Mouse (Mus musculus) spleen, adult 18-20 months (tissue): ENCODE measurements around the gene Smndc1.
"Not testable (repeated sequence)": the region's sequence is repeated elsewhere in the genome, so short reads cannot be mapped to it uniquely, and the experiment has no call there.

Experiments
- DNase-seq, 2 experiments: peaks; one replicate each; pipeline ENCODE4 v3.0.0; 2022; ENCODE audit warnings: mixed read lengths in 2 of 2

Gene Smndc1

DNA sequence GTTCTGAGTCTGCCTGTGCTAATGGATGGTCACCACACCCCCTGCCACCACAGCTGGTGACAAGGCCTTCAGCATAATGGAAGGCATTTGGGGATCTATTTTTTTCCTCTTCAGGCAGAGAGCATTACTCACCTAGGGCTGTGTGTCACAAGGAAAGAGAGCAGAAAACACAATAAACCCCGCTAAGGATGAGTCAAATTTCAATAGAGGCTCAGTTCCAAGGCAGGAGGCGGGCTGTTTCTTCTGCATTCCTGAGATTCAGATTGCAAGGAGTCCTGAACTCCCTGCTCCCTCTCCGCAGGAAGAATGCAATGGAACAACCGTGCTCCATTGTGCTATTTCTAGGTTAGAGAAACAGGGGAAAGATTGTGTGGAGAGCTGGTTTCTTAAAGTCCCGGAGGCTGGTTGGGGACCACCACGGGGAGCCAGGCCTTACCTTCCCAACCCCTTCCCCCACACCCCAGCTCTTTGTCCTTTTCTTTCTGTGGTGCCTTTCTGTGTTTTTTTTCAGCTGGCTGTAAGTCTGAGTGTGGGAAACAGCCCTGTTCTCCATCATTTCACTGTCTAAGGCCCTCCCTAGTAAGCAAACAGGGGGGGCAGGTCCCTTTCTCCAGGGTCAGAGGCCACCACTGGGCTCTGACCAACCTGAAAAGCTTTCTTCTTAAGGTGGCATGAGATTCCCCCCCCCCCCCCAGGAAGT is 21.9 kb upstream of the Smndc1 start:
- DNase-seq, result no peak

DNA sequence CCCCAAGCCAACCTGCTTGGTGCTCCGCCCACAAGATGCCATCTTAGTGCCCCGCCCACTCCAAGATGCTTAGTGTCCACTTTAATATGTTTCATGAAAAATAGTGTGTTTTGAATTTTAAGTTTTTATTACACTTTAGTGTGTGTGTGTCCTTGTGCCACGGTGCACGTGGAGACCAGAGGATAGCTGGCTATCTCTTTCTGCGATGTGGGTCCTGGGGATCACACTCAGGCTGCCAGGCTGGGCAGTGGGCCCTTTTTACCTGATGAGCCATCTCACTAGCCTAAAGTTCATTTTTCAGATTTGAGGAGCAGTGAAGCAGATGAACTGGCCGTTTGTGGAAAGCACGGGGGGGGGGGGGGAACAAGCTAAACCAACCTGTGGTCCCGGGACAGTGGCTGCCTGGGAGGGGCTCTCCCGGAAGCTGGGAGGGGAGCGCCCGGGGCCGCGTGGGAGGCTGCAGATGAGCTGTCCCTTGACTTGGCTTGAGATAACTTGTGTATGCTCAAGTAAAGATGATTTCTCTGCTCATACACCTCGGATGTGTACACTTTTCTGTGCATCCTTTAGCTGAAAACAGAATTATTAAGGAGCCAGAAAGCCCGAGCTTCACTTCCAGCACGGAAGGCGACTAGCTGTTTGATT is 19.4 kb upstream of the Smndc1 start:
- no peak for DNase-seq

DNA sequence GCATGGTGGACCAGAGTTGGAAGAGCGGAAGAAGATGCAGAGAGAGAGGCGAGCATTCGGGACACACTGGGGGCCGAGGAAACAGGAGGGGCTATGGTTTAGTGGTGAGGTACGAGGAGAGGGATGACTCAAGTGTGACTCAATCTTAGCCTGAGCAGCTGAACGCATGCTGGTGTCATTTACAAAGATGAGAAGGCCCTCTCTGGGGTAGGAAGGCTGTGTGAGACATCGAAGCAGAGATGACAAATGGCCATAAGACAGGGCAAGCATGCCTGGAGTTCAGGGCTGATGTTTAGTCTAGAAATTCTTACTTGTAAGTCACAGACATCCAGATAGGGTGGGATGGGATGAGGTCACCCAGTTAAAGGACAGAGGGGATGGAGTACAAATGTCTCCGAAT is 18.0 kb upstream of the Smndc1 start:
- no peak for DNase-seq

DNA sequence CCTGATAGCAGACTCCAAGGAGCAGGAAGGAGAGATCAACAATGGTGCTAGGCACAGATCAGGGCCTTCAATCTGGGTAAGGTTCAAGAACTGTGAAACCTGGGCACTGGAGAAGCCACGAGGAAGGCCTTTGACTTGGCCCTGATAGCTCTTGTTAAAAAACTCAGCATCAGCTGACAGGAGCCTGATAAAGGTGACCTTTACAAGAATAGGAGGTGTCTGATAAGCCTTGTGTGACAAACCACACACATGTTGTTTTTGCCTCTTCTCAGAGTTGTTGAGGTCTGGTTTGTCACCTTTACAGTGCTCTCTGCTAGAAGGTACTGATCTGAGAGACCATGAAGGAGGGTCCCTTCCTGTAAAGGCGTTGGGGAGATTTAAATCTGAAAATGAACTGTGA is 17.0 kb upstream of the Smndc1 start:
- DNase-seq, result no peak

DNA sequence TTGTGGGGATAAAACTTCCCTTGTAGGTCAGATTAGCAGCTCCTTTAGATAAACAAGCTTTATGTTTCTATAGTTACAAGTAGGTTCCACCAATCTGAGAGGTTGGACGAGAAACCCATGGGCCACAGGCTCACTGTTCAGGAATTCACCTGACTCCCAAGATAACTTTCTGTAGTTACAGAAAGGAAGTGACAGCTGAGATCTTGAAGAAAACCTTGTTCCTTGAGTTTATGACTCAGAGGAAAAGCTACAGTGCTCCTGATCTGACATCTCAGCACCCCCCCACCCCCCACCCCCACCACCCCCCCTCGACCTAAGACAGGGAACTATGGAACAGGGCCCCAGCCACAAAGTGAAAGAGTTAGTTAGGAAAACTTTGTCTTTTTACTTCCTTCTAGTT is 15.4 kb upstream of the Smndc1 start:
- DNase-seq, result no peak

GRCm38 (mm10) chr19:53404837-53405356 is 14.5 kb upstream of the Smndc1 start:
- DNase-seq, result no peak

GRCm38 (mm10) chr19:53404219-53404836 is 13.9 kb upstream of the Smndc1 start:
- DNase-seq, result no peak

GRCm38 (mm10) chr19:53402741-53403432 is 12.5 kb upstream of the Smndc1 start:
- no peak for DNase-seq

DNA sequence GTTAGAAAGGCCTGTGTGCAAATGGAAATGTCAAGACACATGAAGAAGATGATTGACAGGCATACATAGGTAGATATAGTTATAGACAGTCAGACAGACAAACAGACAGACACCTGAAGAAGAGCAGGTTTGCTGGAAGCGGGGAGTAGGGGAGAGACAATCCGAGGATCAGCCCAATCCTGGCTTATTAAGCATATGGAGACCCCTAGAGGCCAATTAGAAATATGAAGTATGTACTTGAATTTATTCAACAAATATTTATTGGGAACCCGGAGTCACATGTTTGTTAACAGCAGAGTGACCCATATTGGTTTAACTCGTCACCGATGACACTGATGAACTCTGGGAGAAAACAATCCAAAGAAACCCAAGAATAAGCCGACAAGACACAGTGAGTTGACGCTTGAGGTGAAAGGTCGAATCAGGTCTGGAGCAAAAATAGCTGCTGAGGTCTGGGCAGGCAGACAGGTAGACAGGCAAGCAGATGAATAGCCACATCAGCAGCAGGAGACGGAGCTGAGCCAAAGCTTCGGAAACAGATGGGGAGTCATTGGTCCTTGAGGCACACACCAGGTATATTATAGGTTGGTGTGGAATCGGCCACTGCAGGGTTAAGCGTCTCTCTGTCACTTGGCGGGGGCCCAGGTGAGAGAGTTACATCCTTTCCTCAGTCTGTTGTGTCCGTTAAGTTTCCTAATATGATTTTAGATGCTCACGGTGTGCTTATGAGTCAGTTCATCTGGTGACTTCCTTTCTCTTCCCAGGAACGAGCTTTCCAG is 10.1 kb upstream of the Smndc1 start:
- no peak for DNase-seq

DNA sequence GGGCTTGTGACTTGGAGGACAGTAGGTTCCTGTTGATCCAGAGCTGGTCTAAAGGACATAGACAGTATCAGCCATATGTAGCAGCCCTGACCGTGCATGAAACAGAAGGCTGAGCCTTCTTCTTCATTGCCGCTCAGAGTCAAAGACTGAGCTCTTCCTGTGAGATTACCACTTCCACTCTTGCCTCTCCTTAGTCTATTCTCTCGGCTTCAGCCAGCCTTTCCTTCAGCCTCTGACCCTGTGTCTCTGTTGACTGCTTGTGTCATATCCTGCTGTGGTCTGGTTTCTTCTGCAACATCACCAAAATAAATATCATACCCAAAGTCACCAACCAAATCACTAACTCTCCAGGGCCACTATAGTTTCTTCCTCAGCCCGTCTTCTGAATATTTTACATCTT is 8.8 kb upstream of the Smndc1 start:
- DNase-seq, result no peak

- no peak for DNase-seq
These were observed 7.3 kb upstream of the Smndc1 start for GRCm38 (mm10) chr19:53397451-53398233.

- not testable (repeated sequence) for DNase-seq
These were observed 5.4 kb upstream of the Smndc1 start for GRCm38 (mm10) chr19:53395805-53396204.

DNA sequence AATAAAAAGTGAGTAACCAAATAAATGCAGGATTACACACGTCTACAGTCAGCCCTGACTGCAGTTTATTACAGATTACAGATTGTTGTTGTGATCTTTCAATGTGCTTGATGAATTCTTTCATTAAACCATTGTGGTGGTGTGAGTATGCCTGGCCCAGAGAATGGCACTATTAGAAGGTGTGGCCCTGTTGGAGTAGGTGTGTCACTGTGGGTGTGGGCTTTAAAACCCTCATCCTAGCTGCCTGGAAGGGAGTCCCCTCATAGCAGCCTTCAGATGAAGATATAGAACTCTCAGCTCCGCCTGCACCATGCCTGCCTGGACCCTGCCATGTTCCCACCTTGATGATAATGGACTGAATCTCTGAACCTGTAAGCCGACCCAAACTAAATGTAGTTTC is 4.6 kb upstream of the Smndc1 start:
- not testable (repeated sequence) for DNase-seq

- no peak for DNase-seq
These were observed 4.2 kb upstream of the Smndc1 start for GRCm38 (mm10) chr19:53394552-53394951.

- no peak for DNase-seq
These were observed 3.3 kb upstream of the Smndc1 start for GRCm38 (mm10) chr19:53393646-53394045.

- DNase-seq, result no peak
These were observed 2.5 kb upstream of the Smndc1 start for GRCm38 (mm10) chr19:53392781-53393343.

- no peak for DNase-seq
These were observed 1.4 kb upstream of the Smndc1 start for GRCm38 (mm10) chr19:53391787-53392186.

GRCm38 (mm10) chr19:53391386-53391785 is 1.0 kb upstream of the Smndc1 start:
- no peak for DNase-seq

DNA sequence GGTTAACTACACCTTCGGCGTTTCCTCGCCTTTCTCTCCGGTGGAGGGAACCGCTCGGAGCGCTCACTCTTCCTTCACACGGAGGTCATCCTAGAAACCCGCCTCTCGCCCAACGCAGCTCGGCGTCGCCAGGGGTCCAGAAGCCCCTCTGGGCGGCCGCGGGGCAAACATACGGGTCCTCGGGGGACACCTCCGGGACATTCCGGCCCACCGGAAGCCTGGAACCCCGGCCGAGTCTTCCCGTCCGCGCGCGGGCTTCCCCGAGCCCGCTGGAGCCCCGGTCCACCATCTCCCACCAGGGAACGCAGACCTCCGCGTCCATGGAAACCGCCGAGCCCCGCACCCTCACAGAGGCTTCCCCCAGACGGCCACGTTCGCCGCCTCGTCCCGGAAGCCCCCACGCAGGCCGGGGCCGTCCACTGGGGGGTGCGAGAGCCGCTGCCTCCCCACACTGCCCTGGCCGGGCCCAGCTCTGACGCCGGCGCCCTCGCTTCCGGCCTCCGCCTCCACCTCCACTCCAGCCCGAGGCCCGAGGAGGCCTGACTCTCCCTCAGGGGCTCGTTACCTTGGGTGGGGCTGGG is 437 bp downstream of the Smndc1 start:
- DNase-seq, result no peak

DNA sequence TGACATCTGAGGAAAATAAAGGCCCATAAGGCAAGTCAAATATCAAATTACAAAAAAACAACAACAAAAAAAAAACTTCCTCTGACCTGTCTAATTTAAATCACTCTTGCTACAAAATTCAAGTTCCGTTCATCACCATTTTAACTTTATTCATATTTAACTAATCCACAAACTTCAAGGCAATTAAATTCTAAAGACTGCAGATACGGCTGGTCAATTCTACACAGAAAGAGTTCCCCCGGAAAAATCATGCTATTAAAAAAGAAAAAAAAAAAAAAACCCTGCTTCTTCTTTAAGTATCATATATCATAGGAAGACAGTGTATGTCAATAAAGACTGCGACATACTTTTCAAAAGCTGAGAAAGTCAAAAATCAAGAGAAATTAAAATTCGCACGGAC is 961 bp downstream of the Smndc1 start:
- no peak for DNase-seq

- DNase-seq, result no peak
These were observed 7.0 kb downstream of the Smndc1 start for GRCm38 (mm10) chr19:53383336-53383735.
